Mouse (Mus musculus): ENCODE measurements around the gene Galr2. TPM values are rescaled to one million over a fixed set of nuclear protein-coding genes. Genes with fewer than 3 reads are reported as not detected.

The Galr2 gene
- total RNA-seq, 2 experiments from 2014 or later: not detected

GRCm38 (mm10) chr11:116306126-116306982 lies 25.6 kb downstream of the Galr2 start:
- ATAC-seq (replicated peaks; ENCODE audit: poor library complexity): peak; percentile 89

DNA sequence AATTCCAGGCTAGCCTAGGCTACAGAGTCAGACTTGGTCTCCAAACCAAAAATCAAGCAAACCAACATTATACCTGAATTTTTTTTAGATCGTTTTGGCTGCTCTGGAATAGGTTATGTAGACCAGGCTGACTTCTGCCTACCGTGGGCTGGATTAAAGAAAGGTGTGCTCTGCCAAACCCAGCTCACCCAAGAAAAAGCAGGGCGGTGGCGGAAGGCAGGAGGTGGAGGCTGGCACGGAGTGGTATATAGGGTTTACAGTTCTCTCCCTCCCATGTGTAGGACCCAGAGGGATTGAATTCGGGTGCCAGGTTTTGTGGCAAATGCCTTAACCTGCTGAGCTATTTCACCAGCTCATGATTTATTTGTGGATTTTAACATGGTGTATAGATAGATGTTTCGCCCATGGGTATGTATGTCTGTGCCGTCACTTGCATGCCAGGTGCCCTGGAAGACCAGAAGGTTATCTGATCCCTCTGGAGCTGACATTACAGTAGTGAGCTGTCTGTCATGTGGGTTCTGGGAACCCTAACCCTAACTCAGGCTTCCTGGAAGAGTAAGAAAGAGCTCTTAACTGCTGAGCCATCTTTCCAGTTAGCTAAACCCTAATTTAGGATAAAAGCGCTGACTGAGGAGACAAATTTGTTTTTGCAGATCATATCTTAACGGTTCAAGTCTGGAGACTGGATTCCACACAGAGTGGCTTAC lies 26.4 kb downstream of the Galr2 start, which contains the start of gene Exoc7:
Exoc7 (minus strand) TSS at position 215 of the 707 bp plus-strand sequence.
- no peak for ATAC-seq (replicated peaks; ENCODE audit: poor library complexity)

DNA sequence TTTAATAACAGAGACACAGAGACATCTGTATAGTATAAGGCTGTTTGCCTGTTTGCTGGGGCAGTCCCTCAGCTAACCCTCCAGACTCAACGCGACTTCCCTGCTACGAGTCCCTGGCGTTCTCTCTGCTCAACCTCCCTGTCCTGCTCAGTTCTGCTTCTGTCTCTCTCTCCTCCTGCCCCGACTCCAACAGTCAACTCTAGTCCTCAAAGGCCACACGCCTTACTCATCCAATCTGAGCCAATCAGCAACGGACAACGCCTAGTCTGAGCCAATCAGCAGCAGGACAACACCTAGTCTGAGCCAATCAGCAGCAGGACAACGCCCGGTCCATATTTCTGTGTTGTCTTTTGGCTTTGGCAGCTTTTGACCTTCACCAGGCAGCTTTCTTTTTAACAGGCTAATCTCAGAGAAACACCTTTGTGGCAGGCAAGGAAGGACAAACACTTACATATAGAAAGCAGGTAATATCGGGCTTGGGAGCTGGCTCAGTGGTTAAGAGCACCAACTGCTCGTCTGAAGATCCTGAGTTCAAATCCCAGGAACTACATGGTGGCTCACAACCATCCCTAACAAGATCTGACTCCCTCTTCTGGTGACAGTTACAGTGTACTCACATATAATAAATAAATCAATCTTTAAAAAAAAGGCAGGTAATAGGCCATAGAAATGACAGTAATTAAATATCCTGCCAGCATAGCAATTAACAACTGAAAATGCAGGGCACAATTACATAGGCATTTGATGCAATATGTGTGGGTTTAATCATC lies 27.2 kb downstream of the Galr2 start:
- peak; percentile 52 for ATAC-seq (replicated peaks; ENCODE audit: poor library complexity)

- peak; percentile 60 for ATAC-seq (replicated peaks; ENCODE audit: poor library complexity)
Measured at GRCm38 (mm10) chr11:116309601-116310000, 28.9 kb downstream of the Galr2 start.

DNA sequence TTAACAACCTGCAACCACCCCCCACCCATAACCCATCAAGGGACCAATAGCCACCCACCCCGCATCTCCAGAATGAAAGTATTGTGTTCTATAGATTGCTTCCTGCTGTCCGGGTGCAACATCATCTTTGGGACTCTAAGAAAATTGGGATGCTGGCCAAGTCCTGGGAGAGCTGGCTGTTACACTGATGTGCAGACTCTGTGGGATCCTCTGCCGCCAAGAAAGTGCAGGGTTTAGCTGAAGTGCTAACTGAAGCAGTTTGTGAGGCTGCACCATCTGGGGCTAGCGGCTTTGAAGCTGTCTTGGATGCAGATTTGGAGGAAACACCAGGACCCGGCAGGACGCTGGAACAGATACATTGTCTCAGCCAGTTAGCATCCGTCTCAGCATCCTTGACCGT lies 30.4 kb downstream of the Galr2 start:
- ATAC-seq (replicated peaks; ENCODE audit: poor library complexity): no peak

- no peak for ATAC-seq (replicated peaks; ENCODE audit: poor library complexity)
Measured at GRCm38 (mm10) chr11:116312359-116312758, 31.6 kb downstream of the Galr2 start.

DNA sequence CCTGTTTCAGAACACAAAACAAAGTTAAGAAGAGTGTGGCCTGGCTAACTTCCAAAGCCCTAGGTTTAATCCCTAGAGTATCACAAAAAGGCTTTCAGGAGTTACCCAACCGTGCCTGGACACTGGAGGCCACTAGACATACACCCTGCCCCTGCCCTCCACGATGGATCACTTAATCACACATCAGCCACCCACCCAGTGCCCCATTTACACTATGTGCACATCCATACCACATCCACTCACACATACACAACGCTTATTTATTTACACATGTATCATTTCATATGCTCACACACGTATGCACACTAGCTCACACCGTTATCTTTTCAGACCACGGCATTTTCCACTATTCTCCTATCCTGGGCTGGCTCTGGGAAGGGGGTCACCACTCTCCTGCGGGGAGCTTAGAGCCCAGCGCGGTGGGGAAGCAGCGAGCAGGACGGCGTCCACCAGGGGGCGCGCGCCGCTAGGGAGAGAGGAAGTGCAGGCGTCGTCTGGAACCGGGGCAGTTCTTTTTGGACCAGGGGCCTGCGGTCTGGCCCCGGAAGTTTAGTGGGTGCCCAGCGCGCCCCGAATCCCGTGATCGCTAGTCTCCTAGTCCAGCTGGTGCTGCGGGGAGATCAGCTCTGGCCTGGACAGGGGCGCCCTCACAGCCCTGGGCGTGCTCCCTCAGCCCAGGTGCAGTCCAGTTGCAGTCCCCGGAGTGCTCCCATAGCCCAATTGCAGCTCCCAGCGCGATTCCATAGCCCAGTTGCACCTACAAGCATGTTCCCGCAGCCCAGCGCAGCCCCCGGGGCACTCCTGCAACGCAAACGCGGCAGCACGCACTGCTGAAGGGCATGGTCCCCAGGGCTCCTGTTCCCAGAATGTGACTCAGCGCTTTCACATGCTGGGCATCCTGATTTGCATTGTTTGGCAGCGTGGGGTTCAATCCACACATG lies 38.2 kb downstream of the Galr2 start:
- peak; percentile 97 for ATAC-seq (replicated peaks; ENCODE audit: poor library complexity)

DNA sequence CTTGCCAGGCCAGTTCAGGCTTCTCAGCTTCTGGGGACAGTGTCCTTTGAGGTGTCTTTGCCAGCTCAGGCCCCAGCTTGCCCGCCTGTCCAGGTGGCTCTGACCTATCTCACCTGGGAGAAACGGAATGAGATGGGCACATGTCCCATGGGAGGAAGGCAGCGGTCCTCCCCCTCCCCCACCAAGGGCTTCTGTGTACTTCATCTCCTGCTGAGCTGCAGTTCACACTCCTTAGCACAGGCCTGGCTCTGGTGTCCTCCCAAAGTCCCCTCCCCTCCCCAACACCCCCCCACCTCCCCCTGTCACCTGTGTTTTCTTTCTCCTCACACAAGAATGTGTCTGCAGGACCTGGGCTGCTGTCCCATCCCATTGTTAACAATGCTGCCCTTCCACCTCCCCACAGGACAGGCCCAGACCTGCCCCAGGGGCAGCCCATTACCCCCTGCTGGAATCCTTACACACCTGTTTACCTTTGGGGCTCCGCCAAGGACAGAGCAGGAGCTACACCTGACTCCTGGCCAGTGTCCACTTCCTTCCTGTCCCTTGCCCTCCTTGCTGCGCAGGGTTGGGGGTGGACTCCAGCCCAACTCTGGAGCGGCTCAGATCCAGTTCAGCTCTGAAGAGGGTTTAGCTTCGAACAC lies 46.3 kb downstream of the Galr2 start:
- no peak for ATAC-seq (replicated peaks; ENCODE audit: poor library complexity)

DNA sequence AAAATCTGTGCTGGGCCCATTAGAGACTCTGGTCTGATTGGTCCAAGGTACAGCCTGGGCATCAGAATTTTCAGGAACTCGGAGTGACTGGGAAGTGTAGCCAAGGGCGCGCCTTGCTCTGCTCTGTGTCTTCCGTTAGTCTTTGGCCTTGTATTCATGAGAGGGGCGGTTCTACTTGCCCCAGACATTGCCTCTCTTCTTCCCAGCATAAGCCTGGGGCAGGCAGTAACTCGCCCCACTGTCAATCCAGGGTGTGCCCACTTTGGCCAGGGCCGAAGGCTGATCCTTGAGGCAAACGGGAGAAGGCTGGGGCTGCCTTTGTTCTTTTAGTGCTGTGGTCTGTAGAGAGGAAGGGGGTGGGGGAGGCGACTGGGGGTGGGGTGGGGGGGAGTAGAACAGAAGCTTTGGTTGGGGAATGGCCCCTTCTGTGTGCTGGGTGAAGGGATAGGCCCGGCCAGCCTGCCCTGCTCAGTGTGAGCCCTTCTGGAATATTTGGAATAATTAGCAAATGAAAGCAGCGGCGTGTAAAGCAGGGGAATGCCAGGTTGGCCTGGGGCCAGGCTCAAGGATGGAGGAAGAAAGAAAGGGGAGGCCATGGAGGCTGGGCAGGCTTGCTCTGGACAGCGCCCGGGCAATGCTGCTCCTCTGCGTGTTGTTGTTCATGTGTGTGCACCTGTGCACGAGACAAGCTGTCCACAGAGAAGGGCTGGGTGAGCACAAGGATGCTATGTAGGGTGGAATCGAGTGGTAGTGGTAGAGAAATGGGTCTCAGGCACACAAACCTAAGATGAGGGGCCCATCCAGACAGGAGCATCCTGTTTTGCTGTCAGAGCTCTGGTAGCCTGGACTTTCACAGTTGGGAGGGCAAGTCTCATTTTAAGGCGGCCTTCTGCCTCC lies 48.8 kb downstream of the Galr2 start:
- ATAC-seq (replicated peaks; ENCODE audit: poor library complexity): no peak

GRCm38 (mm10) chr11:116330211-116330518 lies 49.4 kb downstream of the Galr2 start:
- ATAC-seq (replicated peaks; ENCODE audit: poor library complexity): no peak

DNA sequence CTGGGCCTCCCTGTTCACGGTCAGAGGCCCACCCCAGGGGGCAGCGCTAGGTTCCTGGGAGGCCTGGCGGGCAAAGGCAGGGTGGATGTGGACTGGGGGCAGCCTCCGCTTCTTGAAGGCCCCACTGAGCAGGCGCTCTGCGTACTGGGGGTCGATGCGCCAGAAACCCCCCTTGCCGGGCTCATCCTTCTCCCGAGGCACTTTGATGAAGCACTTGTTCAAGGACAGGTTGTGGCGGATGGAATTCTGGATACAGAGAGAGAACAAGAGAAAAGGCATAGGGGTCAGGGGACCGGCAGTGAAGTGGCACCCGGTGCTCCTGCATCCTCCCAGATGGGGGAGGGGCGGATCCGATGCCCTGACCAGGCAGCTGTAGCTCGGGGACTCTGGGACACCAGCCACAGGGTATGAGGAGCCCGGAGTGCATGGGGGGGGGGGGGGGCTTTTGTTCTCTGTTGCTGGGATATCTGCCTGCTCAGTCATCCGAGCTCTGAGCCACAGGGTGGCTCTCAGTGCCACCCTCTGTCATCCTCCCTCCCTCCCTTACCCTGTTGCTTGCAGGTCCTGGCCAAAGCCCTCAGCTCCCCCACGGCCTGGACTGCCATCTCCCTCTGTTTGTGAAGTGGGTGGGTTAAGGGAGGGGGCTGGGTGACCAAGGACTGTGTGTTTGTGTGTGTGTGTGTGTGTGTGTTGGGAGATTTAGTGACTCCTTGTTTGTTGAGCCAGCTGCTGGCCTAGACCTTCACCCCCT lies 51.7 kb downstream of the Galr2 start:
- no peak for ATAC-seq (replicated peaks; ENCODE audit: poor library complexity)

DNA sequence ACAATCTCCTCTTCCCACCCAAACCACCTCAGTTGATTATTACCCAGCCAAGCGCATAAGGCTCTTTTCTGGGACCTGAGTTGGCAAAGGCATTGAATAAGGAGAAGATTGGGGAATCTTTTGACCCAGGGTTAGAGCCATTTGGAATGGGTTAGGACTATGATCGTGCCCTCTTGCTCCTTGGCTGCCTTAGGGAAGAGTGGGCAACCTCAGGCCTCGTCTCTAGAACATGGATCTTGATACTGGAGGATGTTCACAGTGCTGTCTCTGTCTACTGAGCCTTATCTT lies 52.2 kb downstream of the Galr2 start:
- ATAC-seq (replicated peaks; ENCODE audit: poor library complexity): no peak

Other genes starting within 250 kb of the Galr2 start
- gene Unc13d, start 203.0 kb upstream of the Galr2 start, total RNA-seq (2015): 13.6 and 15.8 TPM in 2 replicates
- gene Unc13d, start 203.0 kb upstream of the Galr2 start, total RNA-seq (2017): 15.5 and 26.1 TPM in 2 replicates
- 42.4 and 56.5 TPM in 2 replicates for gene Wbp2, start 193.9 kb upstream of the Galr2 start, total RNA-seq (2015)
- 15.6 and 22.8 TPM in 2 replicates for gene Wbp2, start 193.9 kb upstream of the Galr2 start, total RNA-seq (2017)
- gene Trim47, start 153.7 kb upstream of the Galr2 start, total RNA-seq (2015): 0.59 and 1.9 TPM in 2 replicates
- 1.0 and 1.3 TPM in 2 replicates for gene Trim47, start 153.7 kb upstream of the Galr2 start, total RNA-seq (2017)
- gene Trim65, start 149.8 kb upstream of the Galr2 start, total RNA-seq (2015): 13.8 and 16.2 TPM in 2 replicates
- 6.2 and 7.7 TPM in 2 replicates for gene Trim65, start 149.8 kb upstream of the Galr2 start, total RNA-seq (2017)
- gene Mrpl38, start 142.1 kb upstream of the Galr2 start, total RNA-seq (2015): 38.2 and 47.0 TPM in 2 replicates
- gene Mrpl38, start 142.1 kb upstream of the Galr2 start, total RNA-seq (2017): 24.0 and 24.9 TPM in 2 replicates
- gene Fbf1, start 112.8 kb upstream of the Galr2 start, total RNA-seq (2015): 9.6 and 10.0 TPM in 2 replicates
- 14.2 and 23.8 TPM in 2 replicates for gene Fbf1, start 112.8 kb upstream of the Galr2 start, total RNA-seq (2017)
- 63.8 and 66.9 TPM in 2 replicates for gene Ten1, start 82.1 kb upstream of the Galr2 start, total RNA-seq (2015)
- 21.4 and 41.1 TPM in 2 replicates for gene Ten1, start 82.1 kb upstream of the Galr2 start, total RNA-seq (2017)
- gene Acox1, start 81.9 kb upstream of the Galr2 start, total RNA-seq (2015): 16.2 and 17.0 TPM in 2 replicates
- 15.6 and 15.9 TPM in 2 replicates for gene Acox1, start 81.9 kb upstream of the Galr2 start, total RNA-seq (2017)
- gene Evpl, start 42.9 kb upstream of the Galr2 start, total RNA-seq (2015): 0.05 and 0.24 TPM in 2 replicates
- 1.2 and 2.0 TPM in 2 replicates for gene Evpl, start 42.9 kb upstream of the Galr2 start, total RNA-seq (2017)
- 59.1 and 65.6 TPM in 2 replicates for gene Srp68, start 6.7 kb upstream of the Galr2 start, total RNA-seq (2015)
- 63.1 and 67.3 TPM in 2 replicates for gene Srp68, start 6.7 kb upstream of the Galr2 start, total RNA-seq (2017)
- gene Exoc7, start 26.3 kb downstream of the Galr2 start, total RNA-seq (2015): 29.1 and 44.3 TPM in 2 replicates
- gene Exoc7, start 26.3 kb downstream of the Galr2 start, total RNA-seq (2017): 21.7 and 22.1 TPM in 2 replicates
- gene Foxj1, start 54.5 kb downstream of the Galr2 start, total RNA-seq (2015): not detected in 2 replicates
- gene Foxj1, start 54.5 kb downstream of the Galr2 start, total RNA-seq (2017): not detected in 2 replicates
- 7.1 and 7.6 TPM in 2 replicates for gene Rnf157, start 132.1 kb downstream of the Galr2 start, total RNA-seq (2015)
- 5.5 and 7.6 TPM in 2 replicates for gene Rnf157, start 132.1 kb downstream of the Galr2 start, total RNA-seq (2017)
- gene Ubald2, start 153.2 kb downstream of the Galr2 start, total RNA-seq (2015): 74.1 and 75.9 TPM in 2 replicates
- gene Ubald2, start 153.2 kb downstream of the Galr2 start, total RNA-seq (2017): 71.7 and 76.0 TPM in 2 replicates
- not detected in 2 replicates for gene Qrich2, start 185.3 kb downstream of the Galr2 start, total RNA-seq (2015)
- 0.07 TPM in 1 of 2 replicates, not detected in the other for gene Qrich2, start 185.3 kb downstream of the Galr2 start, total RNA-seq (2017)
- gene Prpsap1, start 213.3 kb downstream of the Galr2 start, total RNA-seq (2015): 46.9 and 49.3 TPM in 2 replicates
- 27.9 and 33.0 TPM in 2 replicates for gene Prpsap1, start 213.3 kb downstream of the Galr2 start, total RNA-seq (2017)
- 7.6 and 15.5 TPM in 2 replicates for gene Sphk1, start 250.0 kb downstream of the Galr2 start, total RNA-seq (2015)
- gene Sphk1, start 250.0 kb downstream of the Galr2 start, total RNA-seq (2017): 6.7 and 26.1 TPM in 2 replicates